Mouse (Mus musculus) cerebral cortex, adult 2 months (tissue): ENCODE measurements around the gene Iqsec2.

ENCODE experiments used
- WGBS: fragments of 180-500 bp; shearing (Covaris S2); methylation state at CpG from one replicate; pipeline ENCODE4 v1.1.7; 2018; 5-methylcytosine and 5-hydroxymethylcytosine counted together

Gene Iqsec2

GRCm38 (mm10) chrX:152179670-152180656, 35.9 kb downstream of the Iqsec2 start:
- 65% methylated on average over 7 of the region's 7 CpGs for whole genome bisulfite sequencing

- WGBS, result 62% methylated on average over 1 of the region's 1 CpGs
Observed at GRCm38 (mm10) chrX:152191266-152191665, 47.2 kb downstream of the Iqsec2 start.

- 26% methylated on average over 1 of the region's 1 CpGs for WGBS
Observed at GRCm38 (mm10) chrX:152197814-152198648, 54.0 kb downstream of the Iqsec2 start.

GRCm38 (mm10) chrX:152201737-152202421, 57.8 kb downstream of the Iqsec2 start:
- WGBS, result 35% methylated on average over 4 of the region's 4 CpGs

GRCm38 (mm10) chrX:152202422-152203103, 58.5 kb downstream of the Iqsec2 start:
- 47% methylated on average over 6 of the region's 8 CpGs for WGBS

- WGBS, result 28% methylated on average over 4 of the region's 4 CpGs
Observed at GRCm38 (mm10) chrX:152203247-152203646, 59.2 kb downstream of the Iqsec2 start.

- WGBS, result 93% methylated on average over 1 of the region's 1 CpGs
Observed at GRCm38 (mm10) chrX:152205486-152205885, 61.4 kb downstream of the Iqsec2 start.

GRCm38 (mm10) chrX:152214703-152215102, 70.6 kb downstream of the Iqsec2 start:
- 83% methylated on average over 1 of the region's 1 CpGs for WGBS

GRCm38 (mm10) chrX:152218529-152218928, 74.5 kb downstream of the Iqsec2 start:
- 92% methylated on average over 2 of the region's 2 CpGs for WGBS

GRCm38 (mm10) chrX:152221721-152222120, 77.7 kb downstream of the Iqsec2 start:
- 83% methylated on average over 4 of the region's 4 CpGs for WGBS

- WGBS, result 48% methylated on average over 9 of the region's 9 CpGs
Observed at GRCm38 (mm10) chrX:152222226-152222625, 78.2 kb downstream of the Iqsec2 start.

- 91% methylated on average over 5 of the region's 6 CpGs for whole genome bisulfite sequencing
Observed at GRCm38 (mm10) chrX:152223313-152223712, 79.2 kb downstream of the Iqsec2 start.

- WGBS, result 82% methylated on average over 5 of the region's 5 CpGs
Observed at GRCm38 (mm10) chrX:152224280-152224679, 80.2 kb downstream of the Iqsec2 start.

- under 1% methylated on average over 69 of the region's 69 CpGs for WGBS
Observed at GRCm38 (mm10) chrX:152232781-152233763, 89.0 kb downstream of the Iqsec2 start, which contains the start of gene Kdm5c. Gene Kdm5c (plus strand): TSS chrX:152233020.

- WGBS, result 3% methylated on average over 3 of the region's 3 CpGs
Observed at GRCm38 (mm10) chrX:152234125-152234524, 90.1 kb downstream of the Iqsec2 start.

GRCm38 (mm10) chrX:152235758-152236157, 91.7 kb downstream of the Iqsec2 start:
- 30% methylated on average over 2 of the region's 2 CpGs for WGBS

- 57% methylated on average over 6 of the region's 6 CpGs for WGBS
Observed at GRCm38 (mm10) chrX:152243140-152243539, 99.1 kb downstream of the Iqsec2 start.

- WGBS, result 78% methylated on average over 2 of the region's 2 CpGs
Observed at GRCm38 (mm10) chrX:152244492-152245189, 100.6 kb downstream of the Iqsec2 start.

- 69% methylated on average over 11 of the region's 11 CpGs for WGBS
Observed at GRCm38 (mm10) chrX:152271189-152271588, 127.1 kb downstream of the Iqsec2 start.
